Mouse (Mus musculus) heart, adult 2 months (tissue): Measurements from ENCODE around the gene Tst. TPM values are rescaled to one million over a fixed set of nuclear protein-coding genes. Genes with fewer than 3 reads are reported as not detected.
A peak's percentile ranks its signal among the peaks of the same experiment; 100 is the strongest.

Experiments used
- DNase-seq, 2 experiments: peaks; one replicate each; pipeline ENCODE4 v3.0.0; 2021
- H3K27ac ChIP-seq: fragments of 200-600 bp; 2 replicates; pipeline ENCODE4 v1.8.1; 2022
- H3K27me3 ChIP-seq: fragments of 200-500 bp; 2 replicates; pipeline ENCODE4 v1.6.1; 2012; ENCODE audit warnings: mild to moderate bottlenecking, low read length, inconsistent platforms, mixed read lengths; ENCODE audit not compliant: control insufficient read depth, insufficient read depth
- H3K36me3 ChIP-seq: fragments of 200-500 bp; 2 replicates; pipeline ENCODE4 v1.6.1; 2012; ENCODE audit warnings: low read length, inconsistent platforms; ENCODE audit not compliant: control insufficient read depth, insufficient read depth
- H3K4me1 ChIP-seq: fragments of 200-500 bp; 2 replicates; pipeline ENCODE4 v1.6.1; 2011; ENCODE audit warnings: low read length; ENCODE audit not compliant: control insufficient read depth, insufficient read depth
- H3K4me3 ChIP-seq: fragments of 200-600 bp; 2 replicates; pipeline ENCODE4 v1.8.1; 2022
- H3K79me2 ChIP-seq: fragments of 200-500 bp; replicated peaks from 2 replicates; pipeline ENCODE4 v1.6.1; 2012; ENCODE audit warnings: mild to moderate bottlenecking, inconsistent platforms, low read length, moderate library complexity, mixed read lengths; ENCODE audit not compliant: control insufficient read depth, insufficient read depth
- H3K9ac ChIP-seq: fragments of 200-500 bp; 2 replicates; pipeline ENCODE4 v1.6.1; 2012; ENCODE audit warnings: low read depth, mild to moderate bottlenecking, control low read depth, inconsistent platforms, low read length, mixed read lengths
- CTCF ChIP-seq: fragments of 200-600 bp; IDR thresholded peaks from 2 replicates; pipeline ENCODE4 v1.8.1; 2022; ENCODE audit warnings: antibody characterized with exemption, mild to moderate bottlenecking, moderate library complexity
- EP300 ChIP-seq: fragments of 200-500 bp; IDR thresholded peaks from 2 replicates; pipeline ENCODE4 v1.6.1; 2011; ENCODE audit warnings: low read depth, low read length, control low read depth; ENCODE audit not compliant: insufficient read depth
- POLR2A ChIP-seq: fragments of 200-500 bp; IDR thresholded peaks from 2 replicates; pipeline ENCODE4 v1.6.1; 2011; ENCODE audit warnings: mild to moderate bottlenecking, low read depth, low read length, control low read depth; ENCODE audit not compliant: insufficient read depth
- WGBS: fragments of 180-500 bp; shearing (Covaris S2); methylation state at CpG from one replicate; pipeline ENCODE4 v1.1.7; 2018; 5-methylcytosine and 5-hydroxymethylcytosine counted together
- intact Hi-C: fragments of 180-260 bp; cut with DNase I; formaldehyde crosslinking; loops from one replicate; pipeline ENCODE4 v1.15.1; 2025
- polyA plus RNA-seq: library from polyadenylated mRNA; depleted of rRNA; stranded (reverse); fragments of >200 nt; gene quantifications from 2 replicates; pipeline ENCODE4 v1.2.3, GENCODE M21; 2012
- total RNA-seq, 2 experiments: library from RNA; stranded (reverse); gene quantifications; 2 replicates each; pipeline ENCODE4 v1.2.3; 2021

Tst gene
- total and polyA plus RNA-seq, 3 experiments = 19.1 to 41.7 (median 23.2) TPM

DNA sequence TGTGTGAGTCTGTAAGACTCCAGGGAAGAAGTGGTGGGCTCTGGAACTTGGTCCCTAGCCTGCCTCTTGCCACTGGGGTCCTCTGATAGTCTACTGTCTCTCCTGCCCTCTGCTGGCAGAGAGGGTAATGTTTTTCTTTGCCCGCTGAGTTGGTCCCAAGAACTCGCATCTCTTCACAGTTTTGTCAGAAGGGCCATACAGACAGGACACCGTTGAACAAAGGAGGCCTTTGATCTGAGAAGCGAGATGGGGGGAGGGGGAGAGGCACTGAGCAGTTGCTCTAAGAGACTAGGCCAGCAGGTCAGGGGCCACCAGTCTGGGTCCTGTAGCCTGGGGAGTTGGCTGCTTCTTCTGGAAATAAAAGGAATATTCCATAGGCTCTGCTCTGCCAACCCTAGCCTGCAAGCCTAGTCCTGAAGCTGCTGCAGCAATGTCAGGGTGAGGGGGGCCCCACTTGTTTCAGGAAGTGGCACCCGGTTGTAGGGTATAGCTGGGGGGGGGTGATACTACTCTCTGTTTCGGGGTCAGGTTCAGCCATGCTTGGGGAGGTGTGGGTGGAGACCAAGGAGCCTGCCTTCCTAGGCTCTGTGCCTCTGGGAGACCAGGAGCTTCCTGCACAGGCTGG, 29.3 kb upstream of the Tst start:
- no peaks in the 10 kb centered on the region for H3K36me3 ChIP-seq
- no peak overlapping the region for H3K4me3 ChIP-seq
- H3K79me2 ChIP-seq = no peaks in the 10 kb centered on the region
- no peak overlapping the region for H3K9ac ChIP-seq
- peaks cover 5% of the 10 kb centered on the region for H3K4me1 ChIP-seq
- WGBS = 54% methylated on average over 6 of the region's 6 CpGs
- H3K27ac ChIP-seq = no peak overlapping the region
- intact Hi-C loops = no loop called here
- DNase-seq = no peak
- no peak for TF ChIP-seq POLR2A
- peak; percentile 63 for TF ChIP-seq CTCF
- H3K27me3 ChIP-seq = no peaks in the 10 kb centered on the region

DNA sequence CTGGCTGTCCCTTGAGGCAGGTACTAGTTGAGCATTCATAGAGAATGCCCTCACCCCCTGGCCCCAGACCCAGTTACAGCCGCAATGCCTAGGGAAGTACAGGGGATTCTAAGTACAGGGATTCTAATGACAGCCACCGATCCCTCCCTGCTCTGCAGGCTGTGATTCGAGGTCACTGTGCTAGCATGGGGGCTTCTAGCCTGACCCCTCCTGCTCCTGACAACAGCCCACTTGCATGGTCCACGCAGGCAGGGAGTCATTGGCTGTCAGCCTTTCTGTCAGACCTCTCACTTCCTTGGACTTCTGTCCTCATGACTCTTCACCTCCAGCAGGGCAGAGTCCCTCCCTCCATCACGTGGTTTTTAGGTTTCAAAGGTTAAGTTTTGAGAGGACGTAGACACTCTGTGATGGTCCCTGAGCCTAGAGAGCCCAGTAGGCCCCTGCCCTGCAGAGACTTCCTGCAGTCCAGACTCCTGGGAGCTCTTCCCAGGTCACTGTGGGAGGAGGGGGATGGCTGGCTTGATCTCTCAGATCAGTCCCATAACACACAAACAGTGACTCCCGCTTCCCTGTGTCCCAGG, 25.9 kb upstream of the Tst start:
- intact Hi-C loops = no loop called here
- no peak for DNase-seq
- Histone ChIP-seq H3K27ac (no peak overlapping the region; the same call in 1 of the 2 replicates), H3K9ac (no peak overlapping the region), H3K4me3 (no peak overlapping the region), H3K36me3 (no peaks in the 10 kb centered on the region), H3K27me3 (no peaks in the 10 kb centered on the region), H3K4me1 (peaks cover 4% of the 10 kb centered on the region; the same call in 1 of the 2 replicates), H3K79me2 (no peaks in the 10 kb centered on the region)
- WGBS = 68% methylated on average over 7 of the region's 7 CpGs
- TF ChIP-seq POLR2A = no peak
- no peak for TF ChIP-seq CTCF
- TF ChIP-seq EP300 = no peak

DNA sequence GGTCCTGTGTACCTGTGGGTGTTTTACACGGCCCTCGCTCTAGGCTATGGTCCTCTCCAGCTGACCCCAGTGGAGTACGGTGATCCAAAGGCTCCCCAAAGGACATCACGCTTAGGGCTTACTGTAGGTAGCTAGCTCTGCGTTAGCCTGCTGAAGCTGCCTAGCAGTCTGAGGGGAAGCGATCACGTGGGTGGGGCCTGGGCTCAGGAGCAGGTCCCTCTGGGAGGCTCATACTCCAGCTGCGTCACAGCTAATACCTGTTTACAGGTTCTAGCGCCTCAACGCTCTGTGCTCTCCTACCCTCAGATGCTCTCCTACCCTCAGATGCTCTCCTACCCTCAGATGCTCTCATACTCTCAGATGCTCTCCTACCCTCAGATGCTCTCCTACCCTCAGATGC, 25.2 kb upstream of the Tst start:
- no peak overlapping the region for H3K4me3 ChIP-seq
- TF ChIP-seq POLR2A = no peak
- intact Hi-C loops = no loop called here
- H3K4me1 ChIP-seq = peaks cover 2% of the 10 kb centered on the region; the same call in 1 of the 2 replicates
- 67% methylated on average over 10 of the region's 10 CpGs for WGBS
- peak overlapping the region; percentile 76 for H3K27ac ChIP-seq
- no peak for DNase-seq
- no peak overlapping the region for H3K9ac ChIP-seq
- no peaks in the 10 kb centered on the region for H3K79me2 ChIP-seq
- H3K27me3 ChIP-seq = no peaks in the 10 kb centered on the region
- no peaks in the 10 kb centered on the region for H3K36me3 ChIP-seq

DNA sequence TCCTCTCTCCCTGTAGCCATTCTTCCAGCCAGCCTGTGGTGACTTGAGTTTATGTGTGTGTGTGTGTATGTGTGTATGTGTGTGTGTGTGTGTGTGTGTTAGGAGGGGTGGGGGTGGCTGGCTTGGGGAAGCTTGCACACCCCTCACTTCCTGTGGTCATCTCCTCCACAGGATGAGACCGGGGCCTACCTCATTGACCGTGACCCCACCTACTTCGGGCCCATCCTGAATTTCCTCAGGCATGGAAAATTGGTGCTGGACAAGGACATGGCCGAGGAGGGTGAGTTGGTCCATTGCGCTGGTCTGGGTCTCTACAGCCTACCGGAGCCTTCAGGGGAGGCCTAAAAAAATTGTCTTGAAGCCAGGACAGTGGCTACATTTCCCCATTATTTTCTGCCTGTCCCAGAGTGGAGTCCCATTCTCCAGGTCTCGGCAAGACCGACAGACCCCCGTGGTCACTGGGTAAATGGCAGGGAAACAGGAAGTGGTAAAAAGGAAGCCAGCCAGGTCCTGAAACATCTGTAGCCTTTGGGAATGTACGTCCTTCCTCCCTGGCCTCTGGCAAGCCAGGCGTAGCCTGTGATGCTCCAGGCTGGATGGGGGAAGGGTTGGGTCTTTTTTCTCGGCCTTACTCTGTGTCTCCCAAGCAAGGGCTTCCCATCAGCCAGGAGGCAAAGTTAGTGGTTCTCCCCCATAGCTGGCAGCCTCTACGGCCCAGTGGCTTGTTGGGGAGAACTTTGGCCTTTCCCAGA, 24.3 kb upstream of the Tst start:
- H3K27me3 ChIP-seq = no peaks in the 10 kb centered on the region
- H3K79me2 ChIP-seq = no peaks in the 10 kb centered on the region
- no peak overlapping the region for H3K9ac ChIP-seq
- intact Hi-C loops = loop anchor here (2.0 kb wide), 1 partner anchor 23 kb away; the partner anchor contains the start of gene Mpst
- peak overlapping the region; percentile 77 for H3K27ac ChIP-seq
- peak overlapping the region; percentile 75; the same call in 1 of the 2 replicates for H3K4me3 ChIP-seq
- TF ChIP-seq POLR2A (0 out of 2 replicates have a peak, but pooled peaks have one; percentile 29), EP300 (0 out of 2 replicates have a peak, but pooled peaks have one; percentile 29), CTCF (no peak)
- peaks cover 2% of the 10 kb centered on the region; the same call in 1 of the 2 replicates for H3K4me1 ChIP-seq
- DNase-seq = peak; percentile 49 to 55
- WGBS = 40% methylated on average over 13 of the region's 13 CpGs
- H3K36me3 ChIP-seq = no peaks in the 10 kb centered on the region

DNA sequence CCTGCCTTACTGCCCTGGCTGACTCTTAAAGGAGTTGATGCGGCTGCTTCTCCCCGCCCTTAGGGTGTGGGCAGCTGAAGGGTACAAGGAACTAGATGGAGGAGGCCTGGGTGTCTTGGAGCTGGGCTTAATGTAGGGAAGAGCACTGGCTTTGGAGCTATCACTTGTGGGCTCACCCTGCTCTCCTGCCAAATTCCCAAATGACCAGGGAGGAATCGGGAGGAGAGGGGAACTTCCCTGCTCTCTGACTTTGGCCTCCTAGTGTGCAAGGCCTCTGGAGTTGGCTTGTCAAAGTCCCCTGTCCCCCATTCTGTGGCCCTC, 23.4 kb upstream of the Tst start:
- Histone ChIP-seq H3K4me1 (peaks cover 2% of the 10 kb centered on the region; the same call in 1 of the 2 replicates), H3K36me3 (no peaks in the 10 kb centered on the region), H3K27me3 (no peaks in the 10 kb centered on the region), H3K4me3 (peak overlapping the region; percentile 75), H3K9ac (peak overlapping the region; percentile 72), H3K27ac (peak overlapping the region; percentile 77), H3K79me2 (no peaks in the 10 kb centered on the region)
- intact Hi-C loops = loop anchor here (2.0 kb wide), 1 partner anchor 22 kb away; the partner anchor contains the start of gene Mpst
- DNase-seq = no peak
- WGBS = 25% methylated on average over 3 of the region's 3 CpGs
- no peak for TF ChIP-seq EP300
- 0 out of 2 replicates have a peak, but pooled peaks have one; percentile 20 for TF ChIP-seq POLR2A
- no peak for TF ChIP-seq CTCF
